Mouse (Mus musculus): ENCODE data around the gene Zbtb20. TPM values are rescaled to one million over a fixed set of nuclear protein-coding genes. Genes with fewer than 3 reads are reported as not detected.

Gene Zbtb20
- polyA plus RNA-seq, 1 experiment from 2014 or later: 53.9 TPM

- H3K27me3 ChIP-seq (replicated peaks): no peaks in the 10 kb centered on the region
- H3K36me3 ChIP-seq: no peaks in the 10 kb centered on the region
- no peaks in the 10 kb centered on the region for H3K9me3 ChIP-seq (replicated peaks)
- no peak overlapping the region for H3K4me3 ChIP-seq (replicated peaks)
- H3K9ac ChIP-seq (replicated peaks): no peak overlapping the region
- 80% methylated on average over 4 of the region's 4 CpGs for WGBS
- no peak overlapping the region for H3K4me2 ChIP-seq
- H3K4me1 ChIP-seq: no peaks in the 10 kb centered on the region
- ATAC-seq (ENCODE audit: low FRiP score): no peak
- H3K27ac ChIP-seq (replicated peaks): no peak overlapping the region
Observed at GRCm38 (mm10) chr16:43217336-43218006, 341.8 kb downstream of the Zbtb20 start.

- WGBS: 91% methylated on average over 1 of the region's 1 CpGs
- no peaks in the 10 kb centered on the region for H3K36me3 ChIP-seq
Observed at GRCm38 (mm10) chr16:43219367-43219766, 343.7 kb downstream of the Zbtb20 start.

GRCm38 (mm10) chr16:43221313-43221712, 345.6 kb downstream of the Zbtb20 start:
- Histone ChIP-seq H3K4me1 (no peaks in the 10 kb centered on the region), H3K9me3 (replicated peaks) (no peaks in the 10 kb centered on the region), H3K4me3 (replicated peaks) (no peak overlapping the region), H3K4me2 (no peak overlapping the region), H3K9ac (replicated peaks) (no peak overlapping the region), H3K27me3 (replicated peaks) (no peaks in the 10 kb centered on the region), H3K27ac (replicated peaks) (no peak overlapping the region), H3K36me3 (no peaks in the 10 kb centered on the region)
- ATAC-seq (ENCODE audit: low FRiP score): no peak
- WGBS: 74% methylated on average over 4 of the region's 4 CpGs

More at GRCm38 (mm10) chr16:43219367-43219766, 343.7 kb downstream of the Zbtb20 start:
- Histone ChIP-seq H3K4me1 (no peaks in the 10 kb centered on the region), H3K9me3 (replicated peaks) (no peaks in the 10 kb centered on the region), H3K4me3 (replicated peaks) (no peak overlapping the region), H3K27ac (replicated peaks) (no peak overlapping the region), H3K9ac (replicated peaks) (no peak overlapping the region), H3K4me2 (no peak overlapping the region), H3K27me3 (replicated peaks) (no peaks in the 10 kb centered on the region)
- no peak for ATAC-seq (ENCODE audit: low FRiP score)

GRCm38 (mm10) chr16:43230253-43230652, 354.6 kb downstream of the Zbtb20 start:
- no peaks in the 10 kb centered on the region for H3K36me3 ChIP-seq
- H3K4me3 ChIP-seq (replicated peaks): no peak overlapping the region
- 0 out of 2 replicates have a peak, but pooled peaks cover under 1% of the 10 kb centered on the region for H3K4me1 ChIP-seq
- H3K27me3 ChIP-seq (replicated peaks): no peaks in the 10 kb centered on the region
- no peak overlapping the region for H3K9ac ChIP-seq (replicated peaks)
- no peak overlapping the region for H3K4me2 ChIP-seq
- no peak overlapping the region for H3K27ac ChIP-seq (replicated peaks)
- WGBS: 61% methylated on average over 4 of the region's 4 CpGs
- no peak for ATAC-seq (ENCODE audit: low FRiP score)
- no peaks in the 10 kb centered on the region for H3K9me3 ChIP-seq (replicated peaks)

GRCm38 (mm10) chr16:43234249-43234648, 358.6 kb downstream of the Zbtb20 start:
- 0 out of 2 replicates have a peak, but pooled peaks cover 5% of the 10 kb centered on the region for H3K4me1 ChIP-seq
- H3K27ac ChIP-seq (replicated peaks): no peak overlapping the region
- no peak for ATAC-seq (ENCODE audit: low FRiP score)
- H3K9ac ChIP-seq (replicated peaks): no peak overlapping the region
- no peaks in the 10 kb centered on the region for H3K27me3 ChIP-seq (replicated peaks)
- H3K4me2 ChIP-seq: no peak overlapping the region
- H3K4me3 ChIP-seq (replicated peaks): no peak overlapping the region
- no peaks in the 10 kb centered on the region for H3K9me3 ChIP-seq (replicated peaks)
- H3K36me3 ChIP-seq: no peaks in the 10 kb centered on the region

GRCm38 (mm10) chr16:43235317-43235716, 359.6 kb downstream of the Zbtb20 start:
- Histone ChIP-seq H3K4me3 (replicated peaks) (no peak overlapping the region), H3K4me2 (peak overlapping the region; percentile 9; the same call in 1 of the 2 replicates), H3K27me3 (replicated peaks) (no peaks in the 10 kb centered on the region), H3K9ac (replicated peaks) (no peak overlapping the region), H3K27ac (replicated peaks) (no peak overlapping the region), H3K4me1 (0 out of 2 replicates have a peak, but pooled peaks cover 5% of the 10 kb centered on the region), H3K9me3 (replicated peaks) (no peaks in the 10 kb centered on the region), H3K36me3 (no peaks in the 10 kb centered on the region)
- no peak for ATAC-seq (ENCODE audit: low FRiP score)
- WGBS: 59% methylated on average over 7 of the region's 7 CpGs

GRCm38 (mm10) chr16:43235721-43236159, 360.1 kb downstream of the Zbtb20 start:
- Histone ChIP-seq H3K27me3 (replicated peaks) (no peaks in the 10 kb centered on the region), H3K27ac (replicated peaks) (no peak overlapping the region), H3K9ac (replicated peaks) (no peak overlapping the region), H3K4me2 (peak overlapping the region; percentile 9; the same call in 1 of the 2 replicates), H3K4me3 (replicated peaks) (no peak overlapping the region), H3K36me3 (no peaks in the 10 kb centered on the region), H3K4me1 (0 out of 2 replicates have a peak, but pooled peaks cover 5% of the 10 kb centered on the region), H3K9me3 (replicated peaks) (no peaks in the 10 kb centered on the region)
- WGBS: 58% methylated on average over 8 of the region's 8 CpGs
- no peak for ATAC-seq (ENCODE audit: low FRiP score)

GRCm38 (mm10) chr16:43237551-43237950, 361.9 kb downstream of the Zbtb20 start:
- Histone ChIP-seq H3K27ac (replicated peaks) (no peak overlapping the region), H3K4me3 (replicated peaks) (no peak overlapping the region), H3K9ac (replicated peaks) (no peak overlapping the region), H3K27me3 (replicated peaks) (no peaks in the 10 kb centered on the region), H3K9me3 (replicated peaks) (no peaks in the 10 kb centered on the region), H3K36me3 (no peaks in the 10 kb centered on the region), H3K4me2 (no peak overlapping the region), H3K4me1 (0 out of 2 replicates have a peak, but pooled peaks cover 5% of the 10 kb centered on the region)
- ATAC-seq (ENCODE audit: low FRiP score): no peak
- WGBS: 81% methylated on average over 2 of the region's 2 CpGs

- 46% methylated on average over 5 of the region's 5 CpGs for WGBS
- H3K36me3 ChIP-seq: no peaks in the 10 kb centered on the region
- no peaks in the 10 kb centered on the region for H3K4me1 ChIP-seq
- H3K27me3 ChIP-seq (replicated peaks): no peaks in the 10 kb centered on the region
- H3K9ac ChIP-seq (replicated peaks): no peak overlapping the region
- no peak for ATAC-seq (ENCODE audit: low FRiP score)
- no peak overlapping the region for H3K4me2 ChIP-seq
- H3K27ac ChIP-seq (replicated peaks): no peak overlapping the region
- no peaks in the 10 kb centered on the region for H3K9me3 ChIP-seq (replicated peaks)
- no peak overlapping the region for H3K4me3 ChIP-seq (replicated peaks)
Observed at GRCm38 (mm10) chr16:43247026-43247425, 371.3 kb downstream of the Zbtb20 start.

GRCm38 (mm10) chr16:43253077-43253476, 377.4 kb downstream of the Zbtb20 start:
- Histone ChIP-seq H3K4me2 (no peak overlapping the region), H3K4me3 (replicated peaks) (no peak overlapping the region), H3K9me3 (replicated peaks) (no peaks in the 10 kb centered on the region), H3K4me1 (no peaks in the 10 kb centered on the region), H3K27me3 (replicated peaks) (no peaks in the 10 kb centered on the region), H3K36me3 (no peaks in the 10 kb centered on the region), H3K27ac (replicated peaks) (no peak overlapping the region), H3K9ac (replicated peaks) (no peak overlapping the region)
- WGBS: 56% methylated on average over 2 of the region's 2 CpGs
- ATAC-seq (ENCODE audit: low FRiP score): no peak

- H3K27me3 ChIP-seq (replicated peaks): no peaks in the 10 kb centered on the region
- H3K9me3 ChIP-seq (replicated peaks): no peaks in the 10 kb centered on the region
- no peak overlapping the region for H3K4me2 ChIP-seq
- H3K4me1 ChIP-seq: no peaks in the 10 kb centered on the region
- H3K27ac ChIP-seq (replicated peaks): no peak overlapping the region
- no peak overlapping the region for H3K4me3 ChIP-seq (replicated peaks)
- WGBS: 92% methylated on average over 4 of the region's 4 CpGs
- no peaks in the 10 kb centered on the region for H3K36me3 ChIP-seq
- no peak overlapping the region for H3K9ac ChIP-seq (replicated peaks)
- ATAC-seq (ENCODE audit: low FRiP score): no peak
Observed at GRCm38 (mm10) chr16:43253746-43254145, 378.1 kb downstream of the Zbtb20 start.

- 88% methylated on average over 3 of the region's 3 CpGs for WGBS
Observed at GRCm38 (mm10) chr16:43256191-43256899, 380.7 kb downstream of the Zbtb20 start.

More at GRCm38 (mm10) chr16:43256191-43256899, 380.7 kb downstream of the Zbtb20 start:
- no peak overlapping the region for H3K27ac ChIP-seq (replicated peaks)
- no peaks in the 10 kb centered on the region for H3K4me1 ChIP-seq
- no peak overlapping the region for H3K4me3 ChIP-seq (replicated peaks)
- H3K4me2 ChIP-seq: no peak overlapping the region
- no peak for ATAC-seq (ENCODE audit: low FRiP score)
- no peaks in the 10 kb centered on the region for H3K9me3 ChIP-seq (replicated peaks)
- H3K27me3 ChIP-seq (replicated peaks): no peaks in the 10 kb centered on the region
- no peaks in the 10 kb centered on the region for H3K36me3 ChIP-seq
- no peak overlapping the region for H3K9ac ChIP-seq (replicated peaks)

Data from neural tube, embryonic 15.5 days (tissue).